Mouse (Mus musculus): ENCODE measurements at regions not wholly inside any gene's neighbourhood (a gene's known extent, or its start where the extent isn't known, plus 50 kb on each side); places are given as distances from the start of the nearest gene placed in this dataset.
A peak's percentile ranks its signal among the peaks of the same experiment; 100 is the strongest.

DNA sequence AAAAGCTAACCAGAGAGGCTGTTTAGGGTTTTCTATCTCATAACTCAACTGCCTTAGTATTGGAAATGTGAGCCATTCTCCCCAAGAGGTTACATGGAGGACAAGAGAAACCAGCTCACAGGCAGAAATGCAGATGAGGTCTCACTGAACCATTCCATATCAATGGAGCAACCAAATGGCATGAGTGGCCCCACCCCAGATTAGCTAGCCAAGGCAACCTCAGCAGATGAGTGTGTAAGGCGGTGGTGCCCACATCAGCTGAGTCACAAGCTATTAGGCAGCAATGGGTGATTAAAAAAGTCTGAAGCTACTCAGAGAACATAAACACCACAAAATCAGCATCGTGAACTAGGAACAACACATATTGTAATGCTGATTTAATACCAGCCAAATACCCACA, 133.2 kb downstream of the Lpin1 start:
- DNase-seq (ENCODE audit: low spot score): no peak

DNA sequence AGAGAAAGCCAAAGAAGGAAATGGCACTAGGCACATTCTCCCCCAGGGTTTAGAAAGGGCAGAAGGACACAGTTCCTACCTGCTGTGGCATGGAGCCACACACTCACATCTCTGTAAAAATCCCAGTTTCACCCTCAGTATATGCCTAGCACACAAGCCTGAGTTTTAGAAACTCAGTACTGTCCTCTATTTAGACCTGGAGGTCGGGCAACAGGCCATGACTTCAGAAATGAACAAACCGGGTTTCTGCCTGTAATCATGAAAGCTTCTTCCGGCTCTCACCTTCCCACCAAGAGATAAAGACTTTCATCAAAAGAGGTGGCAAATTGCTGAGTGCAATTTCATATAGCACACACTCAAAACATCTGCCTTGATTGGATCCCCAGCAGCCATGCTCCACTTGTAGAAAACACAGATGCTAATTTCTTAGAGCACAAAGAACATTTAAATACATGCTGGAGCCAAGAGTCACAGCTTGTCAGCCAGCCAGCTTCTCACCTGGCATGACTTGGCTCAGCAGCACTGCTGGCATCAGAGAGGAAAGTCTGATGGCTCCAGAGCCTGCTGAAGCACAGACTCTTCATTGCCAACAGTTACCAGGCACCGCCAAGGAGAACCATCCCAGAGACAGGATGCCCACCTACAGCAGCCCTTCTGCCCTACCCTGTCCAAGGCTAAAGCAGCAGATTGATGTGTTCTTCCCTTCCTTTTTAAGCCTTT, 136.2 kb downstream of the Lpin1 start:
- no peak for DNase-seq (ENCODE audit: low spot score)

DNA sequence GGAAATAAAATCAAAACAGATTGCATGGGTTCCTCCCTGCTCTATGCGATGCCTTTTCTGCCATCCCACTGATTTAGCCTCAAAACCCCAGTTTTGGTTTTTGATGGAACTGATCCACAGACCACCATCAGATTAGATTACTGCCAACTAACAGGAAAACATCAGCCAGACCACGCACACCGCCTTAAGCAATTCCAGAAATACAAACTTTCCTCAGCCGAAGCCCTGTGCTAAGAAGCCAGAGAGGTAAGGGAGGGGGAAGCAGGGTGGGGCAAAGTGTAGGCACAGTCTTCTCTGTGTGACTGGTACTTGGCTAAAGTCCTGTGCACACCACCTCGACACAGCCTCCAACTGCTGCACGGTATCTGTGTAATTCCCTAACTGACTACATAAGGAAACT, 153.3 kb downstream of the Lpin1 start:
- no peak for DNase-seq (ENCODE audit: low spot score)

DNA sequence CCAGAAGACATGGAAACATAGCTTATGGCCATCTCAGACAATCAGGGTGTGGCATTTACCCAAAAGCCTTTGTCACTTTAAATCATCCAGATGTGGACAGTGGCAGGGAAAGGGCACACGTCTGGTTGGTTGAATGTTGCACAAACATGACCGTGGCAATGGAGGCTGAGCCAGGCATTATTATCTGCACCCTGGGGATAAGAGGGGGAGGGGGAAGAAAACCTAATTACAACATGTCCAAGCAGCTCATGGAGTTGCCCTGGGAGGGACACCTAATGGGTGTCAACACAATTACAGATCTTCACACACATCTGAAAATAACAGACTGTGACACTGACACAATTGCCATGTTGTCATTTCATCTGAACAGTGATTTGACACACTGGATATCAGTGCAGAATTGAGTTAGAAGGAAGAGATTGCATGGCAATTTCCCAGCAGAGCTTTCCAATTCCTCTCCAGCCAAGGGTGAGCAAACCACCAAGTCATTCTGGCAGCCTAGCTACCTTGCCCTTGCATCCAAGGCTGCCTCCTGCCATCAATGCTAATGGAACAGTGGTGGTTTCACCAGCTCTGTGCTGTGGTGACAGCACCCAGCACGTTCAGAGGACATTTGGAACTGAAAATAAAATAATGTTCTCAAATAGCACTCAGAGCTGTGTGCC, 159.9 kb downstream of the Lpin1 start:
- no peak for DNase-seq (ENCODE audit: low spot score)

DNA sequence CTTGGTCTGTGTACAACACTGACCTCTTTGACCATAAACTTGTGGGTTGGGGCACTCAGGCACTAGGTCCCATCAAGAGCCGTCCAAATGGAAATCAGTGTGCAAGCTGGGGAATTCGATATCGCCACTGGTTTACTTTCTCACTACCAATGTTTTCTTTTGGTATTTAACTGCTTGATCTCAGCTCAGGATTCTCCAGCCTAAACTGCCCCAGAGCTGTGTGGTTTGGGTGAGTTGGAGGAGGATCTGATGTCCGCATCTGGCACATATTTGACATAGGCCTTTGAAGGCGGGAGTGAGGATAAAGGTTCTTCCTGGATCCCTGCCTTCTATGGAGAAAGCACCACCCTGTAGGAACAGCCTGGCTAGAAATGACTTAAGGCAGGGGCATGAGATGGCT, 172.0 kb downstream of the Lpin1 start:
- no peak for DNase-seq (ENCODE audit: low spot score)

DNA sequence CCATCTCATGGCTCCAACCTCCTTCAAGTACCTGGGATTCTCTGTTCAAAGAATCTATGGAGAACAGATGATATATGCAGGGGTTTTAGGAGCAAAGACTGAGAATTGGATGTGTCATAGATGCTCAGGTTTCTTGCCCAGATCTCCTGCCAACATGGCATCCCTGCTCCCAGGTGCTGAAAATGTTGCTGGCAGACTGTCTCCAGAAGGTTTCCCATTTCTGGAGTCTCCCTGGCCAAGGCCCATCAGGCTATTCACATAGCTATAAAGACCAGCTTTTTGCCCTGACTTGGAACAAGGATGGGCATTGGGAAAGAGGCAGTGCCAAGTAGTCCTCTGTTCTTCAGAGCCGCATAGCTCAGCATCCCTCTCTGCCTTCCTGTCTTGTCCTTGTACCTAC, 173.8 kb downstream of the Lpin1 start:
- no peak for DNase-seq (ENCODE audit: low spot score)

DNA sequence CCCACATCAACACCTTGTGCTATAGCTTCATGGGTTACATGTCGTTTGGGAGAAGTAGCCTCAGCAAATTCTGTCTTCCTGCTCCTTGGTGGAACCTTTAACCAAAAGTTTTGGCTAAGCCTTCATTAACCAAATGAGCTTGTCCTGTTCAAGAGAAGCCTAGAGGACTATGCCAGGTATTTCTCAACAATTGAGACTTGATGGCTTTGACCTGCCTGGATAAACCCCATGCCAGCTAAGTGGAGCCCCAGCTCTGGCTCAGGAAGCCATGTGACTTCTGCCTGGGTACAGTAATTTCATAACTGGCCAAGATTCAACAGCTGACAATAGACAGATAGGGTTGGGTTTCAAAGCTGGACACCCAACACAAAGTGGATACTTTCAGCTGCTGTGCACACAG, 174.5 kb downstream of the Lpin1 start:
- no peak for DNase-seq (ENCODE audit: low spot score)

DNA sequence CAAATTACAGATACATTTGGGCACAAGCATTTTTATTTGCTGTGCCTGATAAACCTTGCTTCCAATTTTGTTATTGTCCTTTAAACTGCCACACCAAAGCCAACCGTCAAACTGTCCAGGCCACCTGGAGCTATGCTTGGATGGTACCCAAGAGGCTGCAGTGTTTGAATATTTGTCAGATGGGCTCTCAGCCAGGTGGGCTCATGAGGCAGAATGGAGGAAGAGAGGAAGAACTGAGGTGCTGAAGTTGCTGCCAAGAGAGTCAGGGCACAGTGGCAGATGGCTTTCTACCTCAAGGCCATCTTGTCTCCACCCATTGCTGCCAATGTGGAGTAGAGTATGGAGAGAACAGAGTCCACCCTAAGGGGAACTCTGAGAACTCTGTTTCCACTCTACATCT, 176.0 kb downstream of the Lpin1 start:
- DNase-seq (ENCODE audit: low spot score): no peak

DNA sequence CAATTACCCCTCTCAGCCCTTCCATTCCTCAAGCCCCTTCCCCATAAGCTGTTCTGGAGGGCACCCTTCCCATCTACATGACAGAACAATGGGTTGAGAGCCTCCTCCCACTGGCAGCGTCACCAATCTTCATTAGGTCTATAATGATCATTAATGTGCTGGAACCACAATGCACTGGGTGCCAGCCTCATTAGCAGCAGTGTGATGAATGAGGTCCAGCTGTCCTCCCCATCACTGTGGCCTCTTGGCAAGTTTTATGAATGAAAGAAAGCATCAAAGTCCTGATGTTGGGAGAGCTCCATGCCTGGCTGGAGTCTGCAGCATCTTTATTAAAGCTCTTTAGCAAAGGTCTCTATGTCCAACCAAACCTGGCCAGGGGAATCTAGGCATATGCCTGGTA, 176.5 kb downstream of the Lpin1 start:
- no peak for DNase-seq (ENCODE audit: low spot score)

DNA sequence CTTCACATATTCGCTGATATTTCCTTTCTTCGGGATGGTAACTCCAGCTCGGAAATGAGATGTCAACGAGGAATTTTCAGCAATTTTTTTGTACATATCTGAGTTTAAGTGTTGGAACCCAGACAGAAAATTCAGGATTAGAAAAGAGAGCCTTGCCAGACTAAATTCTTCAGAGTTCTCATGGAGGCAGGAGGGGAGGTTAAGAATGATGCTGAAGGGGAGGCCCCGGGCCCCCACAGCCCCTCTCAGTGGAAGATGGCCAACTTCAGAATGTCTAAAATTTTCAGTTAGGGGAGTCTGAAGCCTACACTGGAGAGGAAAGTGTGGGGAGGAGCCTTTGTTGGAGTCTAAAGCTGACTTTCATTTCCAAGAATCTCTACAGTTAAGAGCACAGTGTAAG, 184.8 kb downstream of the Lpin1 start:
- DNase-seq (ENCODE audit: low spot score): no peak

DNA sequence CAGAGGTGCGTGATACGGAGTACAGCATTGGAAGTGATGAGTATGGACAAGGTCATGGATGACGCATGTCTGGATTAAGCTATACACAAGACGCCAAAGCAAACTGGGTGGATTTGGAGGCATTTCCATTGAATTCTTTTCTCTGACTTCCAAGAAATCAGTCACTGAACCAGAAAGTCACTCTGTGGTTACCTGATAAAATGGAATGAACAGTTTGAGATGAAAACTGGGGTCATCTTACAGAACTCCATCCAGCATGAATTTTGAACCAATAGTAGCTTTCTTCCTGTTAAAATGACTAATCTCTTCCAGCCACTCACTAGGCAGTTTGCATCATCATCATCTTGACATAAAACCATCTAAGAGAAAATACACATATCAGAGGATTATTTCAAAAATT, 186.2 kb downstream of the Lpin1 start:
- no peak for DNase-seq (ENCODE audit: low spot score)

DNA sequence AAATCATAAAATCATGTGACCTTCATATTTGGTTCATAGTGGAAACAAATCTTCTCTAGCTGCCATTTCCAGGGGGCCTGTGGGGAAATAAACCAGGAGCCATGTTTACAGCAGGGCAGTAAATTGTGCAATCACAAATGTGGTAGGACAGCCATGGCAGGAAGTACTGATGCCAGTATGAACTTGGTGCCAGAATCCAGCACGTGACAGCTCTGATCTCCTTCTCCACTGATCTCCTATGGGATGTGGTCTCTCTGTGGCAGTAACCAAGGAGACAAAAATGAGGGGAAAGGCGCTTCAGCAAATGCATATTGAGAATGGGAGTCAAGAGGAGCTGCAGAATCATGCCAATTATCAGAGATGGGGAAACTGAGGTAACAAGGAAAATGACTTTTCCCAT, 215.0 kb downstream of the Lpin1 start:
- DNase-seq (ENCODE audit: low spot score): no peak

DNA sequence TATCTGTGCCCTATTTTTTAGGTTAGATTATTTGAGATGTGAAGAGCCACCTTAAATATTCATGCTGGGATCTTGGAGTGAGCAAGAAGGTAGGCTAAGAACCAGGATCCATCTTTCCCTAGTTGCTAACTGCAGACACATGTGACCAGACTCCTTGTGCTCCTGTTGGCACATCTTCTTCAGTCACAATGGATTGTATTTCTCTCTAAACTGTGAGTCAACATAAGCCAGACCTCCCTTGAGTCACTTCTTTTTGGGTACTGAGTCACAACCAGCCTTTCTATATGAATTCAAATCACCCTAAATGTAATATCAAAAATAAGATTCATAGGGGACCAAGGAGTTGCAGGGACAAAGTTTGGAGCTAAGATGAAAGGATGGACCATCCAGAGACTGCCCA, 217.9 kb downstream of the Lpin1 start:
- no peak for DNase-seq (ENCODE audit: low spot score)

DNA sequence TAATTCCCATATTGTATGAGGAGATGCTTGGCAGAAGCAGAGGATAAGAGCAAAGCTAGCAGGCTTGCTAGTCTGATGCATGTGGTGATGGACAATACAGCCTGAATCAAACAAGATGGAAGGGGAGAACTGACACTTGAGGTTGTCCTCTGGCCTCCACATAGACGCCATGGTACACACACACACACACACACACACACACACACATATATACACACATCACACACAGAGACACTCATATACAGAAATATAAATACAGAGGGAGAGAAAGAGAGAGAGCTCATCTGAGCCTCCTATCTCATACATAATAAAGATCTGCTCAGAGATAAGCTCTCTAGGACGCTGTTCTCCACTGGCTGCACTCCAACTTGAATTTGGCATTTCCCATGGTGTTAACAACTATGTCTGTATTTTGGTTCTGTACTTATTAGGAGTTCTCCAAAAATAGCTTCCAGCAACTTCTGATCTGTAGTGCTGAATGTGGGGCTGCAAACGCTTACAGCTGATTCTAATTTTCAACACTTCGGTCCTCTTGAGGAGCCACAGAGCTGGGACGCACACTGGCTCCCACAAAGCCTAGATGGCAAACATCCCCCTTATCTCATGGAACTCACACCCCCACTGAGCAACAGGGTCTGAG, 219.0 kb downstream of the Lpin1 start:
- DNase-seq (ENCODE audit: low spot score): no peak

DNA sequence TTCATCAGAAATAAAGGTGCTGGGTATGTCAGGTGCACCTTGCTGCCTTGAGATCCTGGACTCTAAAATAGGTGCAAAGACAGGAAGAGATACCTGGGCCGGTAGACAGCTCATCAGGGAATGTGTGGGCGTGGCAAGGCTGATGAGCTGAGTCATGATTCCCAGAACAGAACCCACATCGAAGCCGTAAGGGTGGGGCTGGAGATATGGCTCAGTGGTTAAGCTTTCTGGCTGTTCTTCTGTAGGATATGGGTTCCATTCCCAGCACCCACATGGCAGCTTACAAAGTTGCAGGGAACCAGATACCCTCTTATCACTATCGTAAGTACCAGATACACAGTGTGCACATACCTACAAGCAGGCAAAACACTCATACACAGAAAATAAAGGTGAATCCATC, 219.6 kb downstream of the Lpin1 start:
- DNase-seq (ENCODE audit: low spot score): no peak

DNA sequence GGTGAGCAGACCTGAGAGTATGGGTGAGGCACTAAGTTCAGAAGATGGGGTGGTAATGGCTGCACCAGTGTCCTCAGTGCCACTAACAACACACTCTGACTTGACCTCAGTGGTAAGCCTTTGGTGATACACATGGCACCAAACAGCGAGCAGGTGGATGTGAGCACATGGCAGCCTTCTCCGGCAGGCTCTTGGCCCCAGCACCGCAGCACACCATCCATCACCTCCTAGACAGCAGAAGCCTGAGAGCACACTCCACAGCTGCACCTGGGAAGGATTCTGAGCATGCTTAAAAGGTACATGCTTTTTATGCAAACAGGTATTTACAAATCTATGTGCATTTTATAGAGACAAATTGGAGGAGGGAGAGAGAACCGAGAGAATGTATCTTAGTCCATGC, 223.7 kb downstream of the Lpin1 start:
- DNase-seq (ENCODE audit: low spot score): no peak

DNA sequence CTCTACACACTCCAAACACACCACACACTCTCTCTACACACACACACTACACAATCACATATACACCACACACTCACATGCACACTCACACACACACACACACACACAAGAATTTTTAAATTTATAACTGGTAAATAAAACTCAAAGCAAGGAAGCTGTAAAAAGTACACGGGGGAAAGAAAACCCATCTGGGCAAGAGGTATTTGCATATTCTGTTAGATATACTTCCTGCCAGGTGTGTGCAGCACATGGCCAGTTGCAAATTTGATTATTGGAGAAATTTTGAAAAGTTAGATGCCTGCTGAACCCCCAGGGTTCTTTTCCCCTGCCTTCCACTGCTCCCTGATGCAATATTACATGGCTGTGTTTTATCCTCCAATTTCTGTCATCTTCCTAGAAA, 226.4 kb downstream of the Lpin1 start:
- peak; percentile 7 for DNase-seq (ENCODE audit: low spot score)

DNA sequence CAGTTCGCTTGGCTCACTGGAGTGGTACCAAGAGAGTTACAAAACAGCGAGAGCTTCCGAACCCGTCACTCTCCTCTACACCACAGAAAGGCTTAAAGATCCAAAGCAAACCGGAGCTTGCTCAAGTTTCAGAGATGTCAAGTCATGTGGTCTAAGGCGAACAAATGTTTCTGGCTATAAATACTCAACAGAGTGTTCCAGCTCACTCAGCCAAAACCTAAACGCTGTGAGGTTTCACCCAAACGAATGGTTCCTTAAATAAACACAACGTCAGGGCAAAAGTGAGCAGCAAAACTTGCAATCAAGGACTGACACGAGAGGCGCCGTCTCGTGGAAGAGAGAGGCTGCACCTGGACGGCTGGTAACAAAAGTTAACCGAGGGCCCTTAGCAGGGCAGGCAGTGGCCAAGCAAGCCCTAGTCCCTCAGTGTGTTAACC, 227.2 kb downstream of the Lpin1 start:
- no peak for DNase-seq (ENCODE audit: low spot score)

DNA sequence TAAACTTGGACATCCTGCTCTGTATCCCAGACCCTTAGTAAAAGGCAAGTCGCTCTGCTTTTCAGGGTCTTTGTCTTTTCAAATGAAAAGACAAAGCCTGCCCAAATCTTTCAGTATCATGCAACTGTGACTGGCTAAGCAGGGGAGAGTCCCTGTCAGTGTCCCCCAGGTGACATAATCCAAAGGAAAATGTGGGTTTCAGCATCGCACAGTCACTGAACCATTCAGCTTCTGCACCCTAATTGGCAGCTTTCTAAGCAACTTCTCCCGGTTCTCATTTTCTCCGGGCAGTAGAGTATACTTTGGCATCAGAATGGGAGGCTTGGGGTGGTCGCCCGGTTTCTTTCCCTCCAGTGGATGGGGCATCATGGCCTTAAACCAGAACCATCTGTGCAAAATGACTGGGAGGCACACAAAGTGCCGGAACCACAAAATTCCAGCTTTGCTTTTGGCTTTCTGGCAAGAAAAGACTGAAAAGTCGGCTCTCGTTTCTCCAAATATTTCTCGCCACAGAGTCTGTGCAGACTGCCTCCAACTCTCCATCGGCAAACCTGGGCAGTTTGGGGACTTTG, 228.3 kb downstream of the Lpin1 start:
- DNase-seq (ENCODE audit: low spot score): no peak

DNA sequence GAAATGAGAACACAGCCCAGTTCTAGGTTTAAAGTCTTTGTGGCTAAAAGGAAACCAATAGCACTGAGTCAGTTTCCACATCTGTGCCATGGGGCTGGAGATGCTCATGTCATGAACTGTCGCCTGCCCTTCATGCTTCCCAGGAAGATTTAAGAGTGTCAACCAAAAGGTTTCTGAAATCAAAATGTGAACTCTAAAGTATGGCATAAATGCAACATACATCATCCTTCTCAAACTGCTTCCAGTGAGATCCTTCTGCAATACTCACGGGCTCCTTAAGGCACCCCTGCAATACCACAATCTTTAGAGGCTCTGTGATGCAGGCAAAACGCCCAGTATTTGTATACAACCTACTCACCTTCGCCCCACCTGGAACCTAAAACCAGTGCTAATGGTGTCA, 229.7 kb downstream of the Lpin1 start:
- no peak for DNase-seq (ENCODE audit: low spot score)

DNA sequence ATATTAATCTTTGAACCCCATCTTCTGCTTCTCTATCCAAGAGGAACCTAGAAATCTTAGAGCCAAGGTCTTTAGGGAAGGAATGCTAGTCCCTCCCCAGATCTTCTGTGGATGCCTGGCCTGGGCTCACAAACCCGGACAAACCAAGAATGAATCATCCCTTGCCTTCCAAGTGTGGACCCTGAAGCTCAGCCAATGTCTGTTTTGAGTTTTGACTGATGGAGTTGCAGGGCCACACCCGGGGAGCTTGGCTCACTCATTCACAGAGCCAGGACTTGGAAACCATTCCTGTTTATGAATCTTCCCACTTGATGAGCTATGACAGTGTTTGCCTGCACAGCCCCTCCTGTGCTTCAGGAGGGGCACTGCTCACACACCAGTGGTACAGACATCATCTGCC, 230.4 kb downstream of the Lpin1 start:
- no peak for DNase-seq (ENCODE audit: low spot score)

DNA sequence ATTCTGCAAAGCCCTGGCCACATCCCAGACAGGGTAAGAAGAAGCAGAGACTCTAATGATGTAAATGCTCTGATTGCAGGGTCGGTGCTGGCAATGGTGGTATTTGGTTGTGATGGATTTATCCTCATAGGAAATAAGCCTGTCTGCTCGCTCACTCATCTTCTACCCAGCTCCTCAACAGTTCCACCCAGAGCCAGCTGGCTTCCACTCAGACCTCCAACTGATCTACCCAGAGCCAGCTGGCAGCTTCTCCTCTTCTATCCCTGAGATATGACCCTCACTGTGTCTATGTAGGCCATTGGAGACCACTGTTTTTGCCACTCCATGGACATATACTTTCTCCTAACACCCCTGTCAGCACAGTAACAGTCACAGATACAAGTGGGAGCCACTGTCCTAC, 231.4 kb downstream of the Lpin1 start:
- DNase-seq (ENCODE audit: low spot score): no peak

DNA sequence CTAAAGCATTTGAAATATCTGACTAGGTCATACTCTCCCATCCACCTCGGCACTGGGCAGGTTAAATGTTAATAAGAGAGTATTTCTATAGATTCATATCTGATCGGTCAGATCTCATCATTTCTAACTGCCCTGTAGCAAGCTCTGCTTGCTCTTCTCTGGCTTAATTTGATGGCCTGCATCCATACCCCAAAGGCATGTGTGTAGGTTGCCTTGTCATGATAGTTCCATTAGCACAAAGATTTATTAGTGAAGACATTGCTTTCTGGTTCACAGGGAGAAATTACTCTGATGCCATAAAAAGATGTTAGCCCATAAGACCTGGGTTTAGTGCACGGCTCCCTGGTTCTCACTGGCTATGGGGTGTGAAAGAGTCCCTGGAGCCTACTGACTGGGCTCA, 232.3 kb downstream of the Lpin1 start:
- no peak for DNase-seq (ENCODE audit: low spot score)

Measured in thymus, postnatal 0 days (tissue).